Mouse (Mus musculus) ES-Bruce4 (cell line): ENCODE measurements at regions not wholly inside any gene's neighbourhood (a gene's known extent, or its start where the extent isn't known, plus 50 kb on each side); places are given as distances from the start of the nearest gene placed in this dataset.

Source experiments
- H3K27ac ChIP-seq: 2 replicates; pipeline ENCODE4 v1.5.1; 2012; ENCODE audit warnings: low read length, inconsistent platforms; ENCODE audit not compliant: insufficient read depth
- H3K27me3 ChIP-seq: 2 replicates; pipeline ENCODE4 v1.6.1; 2012; ENCODE audit warnings: mild to moderate bottlenecking, low read length, inconsistent platforms; ENCODE audit not compliant: control insufficient read depth, poor library complexity, insufficient read depth, severe bottlenecking
- H3K36me3 ChIP-seq: 2 replicates; pipeline ENCODE4 v1.6.1; 2012; ENCODE audit warnings: inconsistent platforms, mild to moderate bottlenecking, low read length, moderate library complexity; ENCODE audit not compliant: control insufficient read depth, poor library complexity, insufficient read depth, severe bottlenecking
- H3K4me1 ChIP-seq: one replicate; pipeline ENCODE4 v1.8.1; 2011; ENCODE audit warnings: low read length; ENCODE audit not compliant: control insufficient read depth, insufficient read depth
- H3K4me3 ChIP-seq: 2 replicates; pipeline ENCODE4 v1.5.1; 2011; ENCODE audit warnings: low read depth, mild to moderate bottlenecking, low read length
- H3K9ac ChIP-seq: 2 replicates; pipeline ENCODE4 v1.6.1; 2012; ENCODE audit warnings: low read depth, mild to moderate bottlenecking, inconsistent platforms; ENCODE audit not compliant: poor library complexity, severe bottlenecking
- H3K9me3 ChIP-seq: replicated peaks from 2 replicates; pipeline ENCODE4 v1.6.1; 2012; ENCODE audit warnings: mild to moderate bottlenecking, low read length, inconsistent platforms; ENCODE audit not compliant: control insufficient read depth, poor library complexity, insufficient read depth, severe bottlenecking
- CTCF ChIP-seq: IDR thresholded peaks from one replicate; pipeline ENCODE4 v1.8.1; 2011; ENCODE audit warnings: low read depth, low read length
- EP300 ChIP-seq: IDR thresholded peaks from 2 replicates; pipeline ENCODE4 v1.6.1; 2011; ENCODE audit warnings: low read depth, low read length; ENCODE audit not compliant: insufficient read depth
- POLR2A ChIP-seq: IDR thresholded peaks from one replicate; pipeline ENCODE4 v1.8.1; 2011; ENCODE audit warnings: low read length; ENCODE audit not compliant: insufficient read depth

DNA sequence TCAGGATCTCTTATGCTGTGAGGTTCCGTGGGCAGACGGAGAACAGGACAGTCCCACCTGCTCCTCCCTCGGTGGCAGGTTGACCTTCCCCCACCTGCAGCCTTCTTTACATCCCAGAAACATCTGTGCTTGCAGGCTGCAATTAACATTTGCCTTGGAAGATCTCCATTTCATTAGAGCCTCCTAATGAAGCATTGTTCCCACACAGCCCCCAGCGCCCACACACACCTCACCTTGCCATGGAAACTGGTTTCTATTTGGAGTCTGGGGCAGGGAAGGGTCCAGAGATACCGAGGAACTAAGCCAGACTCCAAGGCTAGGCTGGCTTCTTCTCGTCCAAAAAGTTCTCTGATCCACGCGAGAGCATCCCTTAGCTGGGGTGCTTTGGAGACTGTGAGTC, 56.6 kb upstream of the Rpl38 start:
- Histone ChIP-seq H3K9ac (no peak overlapping the region), H3K9me3 (no peaks in the 10 kb centered on the region), H3K4me3 (no peak overlapping the region), H3K4me1 (peaks cover 3% of the 10 kb centered on the region), H3K27me3 (no peaks in the 10 kb centered on the region), H3K27ac (no peak overlapping the region), H3K36me3 (no peaks in the 10 kb centered on the region)
- no peak for TF ChIP-seq CTCF
- peak; percentile 66; the same call in 1 of the 2 replicates for TF ChIP-seq EP300
- no peak for TF ChIP-seq POLR2A

DNA sequence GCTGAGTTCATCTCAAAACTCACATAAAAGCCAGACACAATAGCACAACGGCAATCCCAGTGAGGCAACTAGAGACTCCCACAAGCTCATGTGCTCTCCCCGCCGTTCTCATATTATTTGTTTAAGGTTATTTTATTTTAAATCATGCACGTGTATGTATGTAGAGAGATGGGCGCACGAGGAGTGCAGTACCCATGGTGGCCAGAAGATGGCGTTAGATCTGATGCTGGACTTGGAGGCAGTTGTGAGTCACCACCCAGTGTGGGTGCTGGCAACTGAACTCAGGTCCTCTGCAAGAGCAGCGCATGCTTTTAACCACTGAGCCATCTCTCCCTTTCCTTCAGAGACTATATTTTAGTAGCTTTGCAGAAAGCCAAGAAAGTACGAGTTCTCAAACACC, 60.3 kb upstream of the Rpl38 start:
- Histone ChIP-seq H3K9me3 (peaks cover 6% of the 10 kb centered on the region), H3K4me3 (no peak overlapping the region), H3K9ac (no peak overlapping the region), H3K27ac (no peak overlapping the region), H3K4me1 (peaks cover 3% of the 10 kb centered on the region), H3K27me3 (no peaks in the 10 kb centered on the region), H3K36me3 (no peaks in the 10 kb centered on the region)
- TF ChIP-seq CTCF (peak; percentile 41), EP300 (no peak)

- Histone ChIP-seq H3K27ac (no peak overlapping the region), H3K9me3 (peaks cover 6% of the 10 kb centered on the region), H3K4me1 (no peaks in the 10 kb centered on the region)
These were observed 65.2 kb upstream of the Rpl38 start for GRCm38 (mm10) chr11:114603108-114603507.

DNA sequence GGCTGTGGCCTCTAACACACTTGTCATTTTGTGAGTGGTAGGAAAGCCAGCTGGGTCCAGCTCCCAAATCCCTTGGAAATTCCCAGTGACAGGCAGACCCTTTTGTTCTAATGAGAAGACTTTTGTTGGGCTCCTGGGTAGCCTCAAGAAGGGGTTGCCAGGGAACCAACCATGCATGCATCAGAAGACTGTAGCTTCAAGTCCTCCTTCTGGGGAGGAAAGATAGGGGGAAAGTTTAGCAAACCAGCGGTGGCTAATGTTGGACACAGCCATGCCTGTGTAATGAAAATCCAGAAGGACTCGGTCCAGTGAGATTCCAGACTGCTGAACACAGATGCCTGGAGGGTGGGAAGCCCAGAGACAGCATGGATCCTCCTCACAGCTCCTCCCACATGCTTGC, 71.1 kb upstream of the Rpl38 start:
- Histone ChIP-seq H3K4me1 (no peaks in the 10 kb centered on the region), H3K9me3 (no peaks in the 10 kb centered on the region), H3K9ac (no peak overlapping the region), H3K4me3 (no peak overlapping the region), H3K27me3 (no peaks in the 10 kb centered on the region), H3K36me3 (no peaks in the 10 kb centered on the region), H3K27ac (no peak overlapping the region)
- TF ChIP-seq CTCF (no peak), POLR2A (no peak), EP300 (no peak)

More at GRCm38 (mm10) chr11:114603108-114603507, 65.2 kb upstream of the Rpl38 start:
- Histone ChIP-seq H3K4me3 (no peak overlapping the region), H3K27me3 (no peaks in the 10 kb centered on the region), H3K36me3 (no peaks in the 10 kb centered on the region), H3K9ac (no peak overlapping the region)
- no peak for TF ChIP-seq CTCF
- no peak for TF ChIP-seq EP300
- no peak for TF ChIP-seq POLR2A

- Histone ChIP-seq H3K4me3 (no peak overlapping the region), H3K36me3 (no peaks in the 10 kb centered on the region), H3K27me3 (no peaks in the 10 kb centered on the region), H3K9ac (no peak overlapping the region), H3K4me1 (peaks cover under 1% of the 10 kb centered on the region), H3K27ac (no peak overlapping the region), H3K9me3 (no peaks in the 10 kb centered on the region)
- no peak for TF ChIP-seq POLR2A
- no peak for TF ChIP-seq CTCF
- TF ChIP-seq EP300 = no peak
These were observed 75.4 kb upstream of the Rpl38 start for GRCm38 (mm10) chr11:114592961-114593360.

- Histone ChIP-seq H3K27me3 (no peaks in the 10 kb centered on the region), H3K9me3 (no peaks in the 10 kb centered on the region), H3K4me3 (no peak overlapping the region), H3K36me3 (no peaks in the 10 kb centered on the region), H3K27ac (no peak overlapping the region), H3K4me1 (peaks cover 10% of the 10 kb centered on the region), H3K9ac (no peak overlapping the region)
- TF ChIP-seq CTCF = no peak
- no peak for TF ChIP-seq EP300
These were observed 79.8 kb upstream of the Rpl38 start for GRCm38 (mm10) chr11:114588554-114588953.
